Mouse (Mus musculus) lung, postnatal 36 days (tissue): ENCODE measurements around the gene Mtmr11.

Experiments
- DNase-seq: peaks from one replicate; pipeline ENCODE4 v3.0.0; 2022; ENCODE audit warnings: mixed read lengths

Gene Mtmr11

GRCm38 (mm10) chr3:96161869-96162840 is at the start of gene Mtmr11:
TSS of gene Mtmr11 (plus strand) at chr3:96162004.
- DNase-seq = peak; percentile 51

- DNase-seq = peak; percentile 46
Observed at GRCm38 (mm10) chr3:96113251-96113650, 48.6 kb upstream of the Mtmr11 start.

- DNase-seq = no peak
Observed at GRCm38 (mm10) chr3:96118142-96118541, 43.7 kb upstream of the Mtmr11 start.

DNA sequence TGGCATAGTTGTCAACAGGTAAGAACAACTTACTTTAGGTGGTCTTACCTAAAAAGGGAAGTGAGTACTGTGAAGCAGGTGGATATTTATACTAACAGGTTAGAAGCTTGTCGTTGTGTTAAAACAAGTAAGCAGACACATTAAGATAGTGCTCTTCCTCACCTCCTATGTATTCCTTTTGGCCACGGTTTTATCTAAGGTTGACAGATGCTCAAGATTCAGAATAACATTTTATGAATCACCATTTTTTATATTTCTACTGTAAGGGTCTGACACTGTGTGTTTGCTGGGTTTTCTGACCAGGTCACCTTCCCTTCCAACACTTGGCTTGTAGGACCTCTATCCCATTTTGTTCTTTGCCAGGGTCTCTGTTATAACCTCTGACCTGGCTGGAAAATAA is 43.1 kb upstream of the Mtmr11 start:
- DNase-seq = no peak

- DNase-seq = no peak
Observed at GRCm38 (mm10) chr3:96124235-96124634, 37.6 kb upstream of the Mtmr11 start.

GRCm38 (mm10) chr3:96128128-96128527 is 33.7 kb upstream of the Mtmr11 start:
- DNase-seq = peak; percentile 25

GRCm38 (mm10) chr3:96132478-96132877 is 29.3 kb upstream of the Mtmr11 start:
- DNase-seq = peak; percentile 12

GRCm38 (mm10) chr3:96133327-96133905 is 28.4 kb upstream of the Mtmr11 start:
- DNase-seq = peak; percentile 49

- peak; percentile 54 for DNase-seq
Observed at GRCm38 (mm10) chr3:96135011-96135410, 26.8 kb upstream of the Mtmr11 start.

- DNase-seq = peak; percentile 89
Observed at GRCm38 (mm10) chr3:96147950-96148349, 13.9 kb upstream of the Mtmr11 start.

DNA sequence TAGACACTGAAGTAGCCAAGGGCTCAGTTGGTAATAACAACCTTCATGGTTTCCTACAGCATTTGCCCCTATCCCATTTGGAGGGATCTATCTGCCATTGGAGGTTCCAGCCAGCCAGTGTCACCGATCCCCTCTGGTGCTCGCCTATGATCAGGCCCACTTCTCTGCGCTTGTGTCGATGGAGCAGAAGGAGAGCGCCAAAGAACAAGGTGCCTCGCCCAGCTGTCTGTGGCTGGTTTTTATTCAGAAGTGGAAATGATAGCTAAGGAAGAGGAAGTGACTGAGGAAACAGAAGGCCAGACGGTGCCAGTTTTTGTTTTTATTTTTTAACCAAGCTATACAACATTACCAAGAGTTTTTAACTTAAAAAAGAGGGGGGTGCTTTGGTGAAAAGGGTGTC is 10.0 kb upstream of the Mtmr11 start:
- no peak for DNase-seq

DNA sequence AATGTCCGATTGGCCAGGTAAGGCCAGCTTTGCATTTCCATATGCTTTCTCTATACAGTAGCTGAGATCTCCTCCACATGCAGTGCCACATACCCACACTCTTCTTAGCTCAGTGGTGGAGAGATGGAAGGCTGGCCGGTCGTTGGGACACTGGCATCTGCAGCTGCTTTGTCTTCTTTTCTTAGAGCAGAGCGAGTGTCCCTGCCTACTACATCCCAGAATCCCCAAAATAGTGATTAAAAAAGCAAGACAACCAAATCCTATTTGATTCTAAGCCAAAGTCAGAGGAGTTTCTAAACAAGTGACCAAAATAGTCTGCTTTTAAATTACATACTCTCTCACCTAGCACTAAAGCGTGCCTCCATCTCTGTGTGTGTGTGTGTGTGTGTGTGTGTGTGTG is 9.2 kb upstream of the Mtmr11 start:
- no peak for DNase-seq

DNA sequence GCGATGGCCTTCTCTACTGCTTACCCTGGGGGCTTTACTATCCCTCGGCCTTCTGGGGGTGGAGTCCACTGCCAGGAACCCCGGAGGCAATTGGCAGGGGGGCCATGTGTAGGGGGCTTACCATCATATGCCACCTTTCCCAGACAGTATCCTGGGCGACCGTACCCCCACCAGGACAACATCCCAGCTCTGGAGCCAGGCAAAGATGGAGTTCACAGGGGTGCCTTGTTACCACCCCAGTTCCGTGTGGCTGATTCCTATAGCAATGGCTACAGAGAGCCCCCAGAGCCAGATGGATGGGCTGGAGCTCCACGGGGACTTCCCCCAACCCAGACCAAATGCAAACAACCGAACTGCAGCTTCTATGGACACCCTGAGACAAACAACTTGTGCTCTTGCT is 6.3 kb upstream of the Mtmr11 start:
- DNase-seq = no peak

DNA sequence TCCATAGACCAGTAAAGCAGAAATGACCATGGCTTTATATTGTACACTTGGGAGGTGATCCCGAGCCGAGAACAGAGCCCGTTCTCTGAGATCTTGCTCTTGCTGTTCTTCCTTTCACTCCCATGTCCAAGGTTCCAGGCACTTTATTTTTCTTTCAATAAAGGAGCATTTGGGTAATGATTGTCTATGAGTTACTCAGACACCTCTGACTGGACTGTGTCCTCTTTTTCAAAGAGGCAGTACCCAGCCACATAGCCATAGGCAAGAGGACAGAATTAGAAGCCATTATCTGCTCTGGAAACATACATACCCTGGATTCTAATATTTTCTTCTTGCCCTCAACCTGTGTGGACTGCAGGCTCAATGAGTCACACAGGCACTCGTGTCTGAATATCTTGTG is 2.0 kb upstream of the Mtmr11 start:
- no peak for DNase-seq

- peak; percentile 75 for DNase-seq
Observed at GRCm38 (mm10) chr3:96160222-96160802, 1.5 kb upstream of the Mtmr11 start.

- peak; percentile 81 for DNase-seq
Observed at GRCm38 (mm10) chr3:96160803-96161516, 844 bp upstream of the Mtmr11 start.

DNA sequence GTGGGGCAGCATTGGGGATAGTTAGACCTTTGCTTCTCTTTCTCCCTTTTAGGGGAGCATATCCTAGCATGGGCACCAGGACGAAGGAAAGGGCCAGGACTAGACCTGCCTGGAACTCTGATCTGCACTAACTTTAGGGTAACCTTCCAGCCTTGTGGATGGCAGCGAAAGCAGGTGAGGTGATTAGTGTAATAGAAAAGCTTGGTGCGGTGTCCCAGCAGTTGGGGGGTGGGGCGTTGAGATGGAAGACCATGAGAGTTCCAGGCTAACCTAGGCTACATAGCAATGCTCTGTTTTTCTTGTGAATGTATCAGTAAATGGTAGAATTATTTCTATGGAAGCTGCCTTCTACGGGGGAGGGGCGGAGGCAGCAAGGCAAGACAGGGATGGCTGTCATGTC is 1.2 kb downstream of the Mtmr11 start:
- DNase-seq = no peak

DNA sequence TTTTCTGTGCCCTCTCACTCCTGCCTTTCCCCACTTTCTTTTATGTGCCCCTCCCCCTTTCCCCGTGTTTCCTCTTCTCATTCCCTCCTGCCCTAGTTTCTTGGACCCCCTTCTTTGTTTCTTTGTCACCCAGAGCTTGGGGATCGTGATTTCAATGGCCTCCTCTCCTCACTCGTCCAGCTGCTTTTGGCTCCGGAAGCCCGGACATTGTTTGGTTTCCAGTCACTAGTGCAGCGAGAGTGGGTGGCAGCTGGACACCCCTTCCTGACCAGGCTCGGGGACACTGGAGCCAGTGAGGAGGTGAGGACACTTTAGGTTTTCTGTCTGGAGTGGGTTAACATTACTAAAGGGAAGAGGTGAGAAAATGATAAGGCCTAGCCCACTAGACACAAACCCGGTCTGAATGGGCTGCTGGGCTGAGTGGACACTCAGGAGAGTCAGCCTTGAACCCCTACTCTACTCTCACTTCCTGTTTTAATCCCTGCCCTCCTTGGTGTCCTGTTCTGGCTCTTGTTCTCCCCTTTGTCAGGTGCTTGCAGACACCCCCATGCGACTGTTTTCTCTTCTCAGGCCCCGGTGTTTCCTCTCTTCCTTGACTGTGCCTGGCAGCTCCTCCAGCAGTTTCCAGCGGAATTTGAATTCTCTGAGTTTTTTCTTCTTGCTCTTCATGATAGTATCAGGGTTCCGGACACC is 6.8 kb downstream of the Mtmr11 start:
- no peak for DNase-seq

DNA sequence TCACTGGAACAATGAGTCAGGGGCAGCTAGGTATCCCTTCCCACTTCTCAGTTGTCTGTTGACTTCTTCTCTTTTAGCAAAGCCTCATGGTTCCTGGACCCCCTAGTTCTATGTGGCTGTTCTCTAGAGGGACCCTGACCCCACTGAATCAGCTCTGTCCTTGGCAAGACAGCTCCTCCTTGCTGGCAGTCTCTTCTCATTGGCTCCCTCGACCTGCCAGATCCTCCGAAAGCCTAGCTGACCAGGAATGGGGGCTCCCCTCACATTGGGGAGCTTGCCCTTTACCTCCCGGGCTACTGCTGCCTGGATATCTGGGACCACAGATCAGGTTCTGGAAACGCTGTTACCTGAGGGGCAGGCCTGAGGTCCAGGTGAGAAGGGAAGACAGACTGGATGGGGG is 8.5 kb downstream of the Mtmr11 start:
- DNase-seq = no peak

- no peak for DNase-seq
Observed at GRCm38 (mm10) chr3:96170976-96171545, 9.3 kb downstream of the Mtmr11 start.

GRCm38 (mm10) chr3:96171583-96172196 is 9.9 kb downstream of the Mtmr11 start:
- no peak for DNase-seq
